Mouse (Mus musculus): Measurements from ENCODE around the gene Junb.
A peak's percentile ranks its signal among the peaks of the same experiment; 100 is the strongest.

Junb gene

DNA sequence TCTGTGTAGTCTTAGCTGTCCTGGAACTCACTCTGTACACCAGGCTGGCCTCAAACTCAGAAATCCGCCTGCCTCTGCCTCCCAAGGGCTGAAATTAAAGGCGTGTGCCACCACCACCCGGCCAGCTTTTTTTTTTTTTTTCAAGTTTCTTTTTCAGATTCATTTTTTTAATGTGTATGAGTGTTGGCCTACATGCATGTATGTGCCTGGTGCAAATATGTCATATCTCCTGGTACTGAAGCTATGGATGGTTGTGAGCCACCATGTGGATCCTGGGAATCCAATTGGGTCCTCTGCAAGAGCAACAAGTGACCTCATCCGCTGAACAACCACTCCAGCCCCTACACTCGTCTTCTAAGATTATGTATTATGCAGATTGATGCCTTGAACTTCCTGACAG lies 8.9 kb upstream of the Junb start:
- no peak for DNase-seq

DNA sequence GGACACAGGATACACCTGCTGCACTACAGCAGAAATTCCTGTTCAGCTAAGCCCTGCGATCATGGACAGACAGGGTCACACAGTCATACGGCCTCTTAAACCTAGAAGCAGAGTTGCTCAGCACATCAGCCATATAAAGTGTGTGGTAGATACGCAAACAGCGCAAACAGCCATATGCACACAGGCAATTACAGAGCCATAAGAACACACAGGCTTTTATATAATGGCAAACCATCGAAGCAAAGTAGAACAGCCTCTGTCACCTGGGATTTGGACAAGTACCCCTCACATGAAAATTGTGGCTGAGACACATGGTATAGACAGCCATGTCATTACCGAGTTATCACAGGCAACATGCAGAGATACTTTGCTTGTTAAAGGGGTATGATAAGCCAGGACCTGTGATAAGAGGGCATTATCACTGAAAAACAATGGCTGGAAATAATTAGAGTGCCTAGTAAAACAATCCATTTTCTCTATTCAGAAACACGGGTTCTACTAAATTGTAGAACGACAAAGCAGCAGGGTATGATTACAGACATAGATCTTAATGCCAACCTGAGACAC lies 7.9 kb upstream of the Junb start:
- no peak for DNase-seq

DNA sequence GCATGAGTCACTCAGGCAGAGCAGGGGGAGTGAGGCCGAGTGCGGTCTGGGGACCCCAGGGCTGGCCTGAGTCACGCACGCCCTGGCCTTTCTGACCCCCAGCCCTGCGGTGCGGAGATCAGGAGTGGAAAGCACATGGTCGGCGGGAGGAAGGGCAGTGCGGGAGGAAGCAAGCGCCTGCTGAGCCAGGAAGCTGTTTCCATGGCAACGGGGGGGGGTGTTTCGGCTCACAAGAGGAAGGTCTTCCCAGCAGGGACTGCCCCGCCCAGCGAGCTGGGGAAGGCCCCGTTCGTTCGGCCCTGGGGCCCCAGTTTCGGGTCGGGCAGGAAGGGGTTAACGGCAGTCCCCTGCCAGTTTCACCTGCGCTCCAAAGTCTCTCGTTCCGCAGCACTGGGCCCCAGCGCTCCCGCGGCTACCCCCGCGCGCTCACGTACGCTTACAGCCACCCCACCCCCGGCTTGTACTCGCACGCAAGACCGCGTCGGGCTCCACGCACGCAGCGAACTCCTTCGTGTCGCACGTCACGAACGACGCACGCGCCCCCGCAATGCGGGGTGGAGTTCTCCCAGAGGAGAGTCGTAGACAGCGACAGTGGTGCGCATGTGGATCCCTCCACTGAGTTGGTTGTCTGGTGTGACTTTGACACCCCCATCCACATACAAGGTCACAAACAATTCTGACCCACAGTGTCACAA lies 7.3 kb upstream of the Junb start:
- peak; percentile 93 to 96 for DNase-seq

DNA sequence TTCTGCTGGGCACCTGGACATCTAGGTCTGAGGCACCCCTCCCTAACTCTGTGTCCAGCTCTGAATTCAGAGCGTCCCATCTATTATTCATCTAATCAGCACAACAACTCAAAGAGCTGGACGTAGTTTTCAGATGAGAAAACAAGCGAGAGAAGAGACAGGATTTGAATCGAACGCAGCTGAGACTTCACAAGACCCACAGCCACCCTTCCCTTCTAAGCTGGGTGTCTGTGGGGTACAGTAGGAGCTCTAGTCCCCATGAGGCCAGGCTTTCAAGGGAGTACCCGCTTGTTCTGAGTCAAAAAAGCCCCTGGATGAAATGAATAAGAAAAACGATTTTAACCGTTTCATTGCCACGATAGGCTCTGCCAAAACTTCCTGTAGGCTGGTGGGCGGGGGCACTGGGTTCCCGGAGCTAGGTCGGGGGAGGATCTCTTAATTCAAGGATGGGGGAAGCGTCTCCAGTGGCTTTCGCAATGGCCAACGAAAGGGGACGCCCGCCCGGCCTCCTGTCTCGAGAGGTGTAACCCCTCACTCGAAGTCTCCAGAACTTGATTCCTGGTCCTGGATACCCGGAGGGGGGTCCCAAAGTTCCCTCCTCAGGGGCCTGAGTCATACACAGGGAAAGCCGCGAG lies 6.6 kb upstream of the Junb start:
- DNase-seq = peak in 1 of 2 experiments; percentile 71

GRCm38 (mm10) chr8:84984294-84985048 lies 6.0 kb upstream of the Junb start:
- DNase-seq = peak; percentile 87 to 90

- peak in 1 of 2 experiments; percentile 34 for DNase-seq
These were observed 4.0 kb upstream of the Junb start for GRCm38 (mm10) chr8:84982499-84983011.

GRCm38 (mm10) chr8:84981644-84982498 lies 3.4 kb upstream of the Junb start:
- peak; percentile 81 to 88 for DNase-seq

DNA sequence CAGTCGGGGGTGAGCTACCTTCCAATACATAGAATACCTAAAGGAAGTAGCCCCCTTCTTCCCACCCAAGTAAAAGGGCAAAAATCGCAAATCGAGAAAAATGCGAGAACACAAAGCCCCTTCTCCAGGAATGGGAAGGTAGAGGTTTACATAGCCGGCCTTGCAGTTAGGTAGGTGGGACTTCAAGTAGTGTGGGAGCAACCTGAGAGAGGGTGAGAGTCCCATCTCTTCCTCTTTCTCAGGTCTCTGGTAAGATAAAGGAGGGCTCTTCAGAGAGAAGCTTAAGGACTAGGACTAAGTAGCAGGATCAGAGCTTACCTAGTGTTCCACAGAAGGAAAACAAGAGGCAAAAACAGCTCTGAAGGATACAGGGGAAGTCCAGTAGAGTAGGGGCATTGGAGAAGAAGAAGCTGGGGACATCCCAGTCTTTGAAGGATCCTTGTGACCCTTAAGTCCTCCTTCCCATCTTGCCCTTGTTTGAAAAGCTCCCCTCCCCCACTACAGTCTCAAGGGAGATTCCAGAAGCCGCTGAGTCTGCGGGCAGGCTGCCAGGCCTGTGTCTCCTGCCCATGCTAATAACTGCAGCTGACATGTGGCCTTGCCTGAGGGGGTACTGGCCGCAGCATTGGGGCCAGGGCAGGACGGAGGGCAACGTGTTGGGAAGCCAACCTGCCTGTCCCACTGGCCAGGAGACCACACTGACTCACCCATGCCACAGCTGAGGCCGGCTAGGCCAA lies 2.3 kb upstream of the Junb start:
- DNase-seq = peak; percentile 88 to 92

DNA sequence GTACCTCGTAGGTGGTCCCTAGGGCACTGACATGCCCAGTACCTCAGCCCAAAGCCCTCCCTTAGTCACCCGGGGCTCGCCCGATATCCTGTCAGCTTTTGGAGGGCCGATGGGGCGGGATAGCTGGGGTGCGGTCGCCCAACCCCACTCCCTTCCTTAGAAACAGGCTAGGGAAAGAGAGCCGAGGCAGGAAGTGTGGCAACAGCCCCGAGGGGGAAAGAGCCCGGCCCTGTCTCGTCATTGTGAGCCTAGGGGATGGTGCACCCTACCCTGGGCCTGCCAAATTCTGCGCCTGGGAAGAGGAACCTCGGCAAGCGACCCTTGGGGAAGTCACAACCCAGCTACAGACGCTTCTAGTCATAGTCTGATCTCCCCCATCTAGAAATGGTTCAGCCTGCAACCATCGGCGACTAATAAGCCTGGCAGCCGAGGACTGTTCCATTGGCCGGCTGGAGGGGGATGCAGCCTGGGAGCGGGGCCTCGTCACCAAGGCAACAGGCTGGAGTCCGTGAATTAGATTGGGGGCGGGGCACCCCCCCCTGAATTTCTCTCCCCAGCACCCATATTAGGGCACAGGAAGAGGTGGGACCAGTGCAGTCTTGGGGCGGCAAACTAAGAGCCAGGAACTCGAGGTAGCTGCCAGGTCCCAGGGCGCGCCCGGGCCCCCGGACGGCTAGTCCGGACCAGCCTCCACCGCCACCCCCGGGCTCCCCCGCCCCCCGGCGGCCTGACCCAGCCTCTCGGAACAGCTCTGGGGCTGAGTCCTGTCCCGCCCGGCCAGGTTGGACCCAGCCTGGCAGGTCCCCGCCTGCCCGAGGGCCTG lies 1.3 kb upstream of the Junb start:
- peak; percentile 96 to 97 for DNase-seq

- peak; percentile 72 to 81 for DNase-seq
These were observed 877 bp downstream of the Junb start for GRCm38 (mm10) chr8:84977435-84978247.

DNA sequence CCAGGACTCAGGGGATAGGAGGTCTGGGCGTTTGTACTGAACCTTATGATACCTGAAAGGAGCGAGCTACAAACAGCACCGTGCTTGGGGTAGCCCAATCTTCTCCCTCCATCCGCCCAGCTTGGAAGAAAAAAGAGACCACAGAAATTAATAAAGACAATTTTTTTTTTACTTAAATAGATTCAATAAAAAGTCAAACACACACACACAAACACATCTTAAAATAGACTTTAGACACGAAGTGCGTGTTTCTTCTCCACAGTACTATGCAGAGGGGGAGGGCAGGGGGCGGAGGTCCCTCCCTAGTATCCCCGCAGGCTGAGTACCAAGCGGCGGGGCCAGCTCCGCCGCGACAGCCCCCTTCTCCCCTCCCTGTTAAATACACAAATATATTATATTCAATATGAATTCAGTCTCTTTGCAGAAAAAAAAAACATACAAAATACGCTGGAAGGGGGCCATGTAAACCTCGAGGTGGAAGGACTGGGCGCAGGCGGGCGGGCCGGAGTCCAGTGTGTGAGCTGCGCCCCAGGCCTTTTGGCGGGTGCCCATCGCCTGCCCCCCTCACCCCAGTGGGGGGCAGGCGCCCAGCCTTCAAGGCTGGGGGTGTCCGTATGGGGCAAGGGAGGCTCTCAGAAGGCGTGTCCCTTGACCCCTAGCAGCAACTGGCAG lies 1.6 kb downstream of the Junb start:
- DNase-seq = no peak

DNA sequence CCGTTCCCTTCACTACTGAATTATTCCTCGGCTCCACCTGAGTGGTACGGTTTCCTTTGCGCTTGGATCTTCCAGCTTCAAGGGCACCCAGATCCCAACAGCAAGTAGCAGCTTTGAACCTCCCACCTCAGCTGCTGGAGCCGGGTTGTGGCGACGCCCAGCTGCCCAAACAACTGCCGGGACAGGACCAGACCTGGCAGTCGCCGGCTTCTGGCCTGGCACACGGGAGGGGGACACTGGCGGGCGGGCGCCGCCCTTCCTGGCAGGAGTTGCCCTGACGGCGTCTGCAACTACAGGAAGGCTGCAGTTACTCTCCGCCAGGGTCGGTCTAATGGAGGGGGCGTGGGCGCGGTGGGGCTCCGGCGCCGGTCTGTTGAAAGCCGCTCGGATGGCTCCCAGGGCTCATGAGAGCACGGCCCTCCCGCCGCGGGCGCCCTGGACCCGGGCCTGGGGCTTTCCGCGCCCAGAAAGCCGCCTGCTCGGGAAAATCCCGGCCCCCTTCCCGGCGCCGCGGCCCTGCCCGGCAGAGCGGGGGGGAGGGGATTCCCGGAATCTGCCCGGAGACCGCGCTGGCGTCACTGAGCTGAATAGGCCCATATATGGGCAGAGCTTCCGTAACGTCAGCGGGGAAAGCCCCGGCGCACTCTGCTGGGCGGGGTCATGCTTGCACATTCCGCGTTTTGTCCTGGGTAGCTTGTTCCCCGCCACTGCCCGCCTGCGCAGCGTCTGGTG lies 2.3 kb downstream of the Junb start:
- peak; percentile 97 to 98 for DNase-seq

DNA sequence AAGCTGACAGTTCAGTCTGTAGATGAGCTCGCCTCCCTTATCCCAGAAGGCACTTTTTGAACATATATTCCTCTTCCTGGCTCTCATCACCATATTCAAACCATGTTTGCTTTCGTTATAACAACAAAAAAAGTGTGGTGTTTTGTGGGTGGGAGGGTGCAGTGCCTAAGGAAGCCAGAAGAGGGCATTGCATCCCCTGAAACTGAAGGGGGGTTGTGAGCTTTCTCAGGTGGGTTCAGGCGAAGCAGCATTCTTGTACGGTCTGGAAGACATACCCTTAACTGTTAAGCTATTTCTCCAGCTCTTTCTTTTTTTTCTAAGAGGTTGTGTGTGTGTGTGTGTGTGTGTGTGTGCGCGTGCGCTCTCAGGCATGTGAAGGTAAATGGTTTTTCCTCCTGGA lies 3.1 kb downstream of the Junb start:
- DNase-seq = peak; percentile 79 to 83

- no peak for DNase-seq
These were observed 3.9 kb downstream of the Junb start for GRCm38 (mm10) chr8:84974543-84975142.

GRCm38 (mm10) chr8:84973803-84974542 lies 4.5 kb downstream of the Junb start:
- DNase-seq = peak; percentile 66 to 72

- DNase-seq = no peak
These were observed 5.4 kb downstream of the Junb start for GRCm38 (mm10) chr8:84973079-84973478.

- no peak for DNase-seq
These were observed 7.6 kb downstream of the Junb start for GRCm38 (mm10) chr8:84970913-84971312.
